In the genomic region with DNA sequence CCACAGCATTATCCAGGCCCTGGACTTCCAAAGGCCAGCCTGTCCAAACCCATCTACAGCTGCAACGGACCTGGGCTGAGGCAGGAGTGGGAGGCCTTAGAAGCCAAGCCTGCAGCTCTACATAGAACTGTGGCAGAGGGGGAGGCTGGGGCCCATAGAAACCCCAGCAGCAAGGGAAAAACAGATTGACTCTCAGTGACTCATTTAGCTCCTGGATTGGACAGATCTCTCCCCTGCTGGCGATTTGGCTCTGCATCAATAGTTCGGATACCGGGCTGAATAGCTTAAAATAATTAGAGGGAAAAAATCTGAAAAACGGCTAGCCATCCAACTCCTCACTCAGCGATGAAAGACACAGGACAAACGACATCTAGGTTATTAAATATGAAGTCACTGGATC, we compare ENCODE assay signal across 10 mouse cellular contexts.
A peak's percentile ranks its signal among the peaks of the same experiment; 100 is the strongest.
DNase-seq lines count a peak whose midpoint lies in the region; ATAC-seq and TF ChIP-seq lines count a peak whose summit lies in the region.
"Had no signal": no experiment of that assay in that cellular context is flagged by ENCODE, and none has a peak within 500 bp of the region (broad histone marks: within the 10 kb centered on the region; RNA-seq: fewer than 3 reads in every experiment).

No protein-coding gene starts in this region.

- H3K9ac ChIP-seq in hindbrain, embryonic 13.5 days, result no peak overlapping the region
- H3K9ac ChIP-seq in liver, embryonic 12.5 days, result no peak overlapping the region
- H3K9ac ChIP-seq: embryonic facial prominence, embryonic 12.5 days; liver, embryonic 13.5 days had no signal

- H3K4me2 ChIP-seq in hindbrain, embryonic 13.5 days, result no peak overlapping the region
- H3K4me2 ChIP-seq in liver, embryonic 12.5 days, result no peak overlapping the region
- H3K4me2 ChIP-seq: embryonic facial prominence, embryonic 12.5 days; liver, embryonic 13.5 days had no signal

- H3K27ac ChIP-seq in hindbrain, embryonic 13.5 days, result no peak overlapping the region; the same call in 1 of the 2 replicates
- no peak overlapping the region for H3K27ac ChIP-seq in hindbrain, embryonic 10.5 days
- H3K27ac ChIP-seq in left cerebral cortex, adult 2 months, result no peak overlapping the region
- no peak overlapping the region for H3K27ac ChIP-seq in liver, embryonic 12.5 days
- H3K27ac ChIP-seq: embryonic facial prominence, embryonic 12.5 days; liver, embryonic 13.5 days had no signal

- no peak overlapping the region for H3K4me3 ChIP-seq in hindbrain, embryonic 13.5 days
- no peak overlapping the region for H3K4me3 ChIP-seq in hindbrain, embryonic 10.5 days
- no peak overlapping the region for H3K4me3 ChIP-seq in left cerebral cortex, adult 2 months
- H3K4me3 ChIP-seq in liver, embryonic 12.5 days, result no peak overlapping the region
- H3K4me3 ChIP-seq: embryonic facial prominence, embryonic 12.5 days; liver, embryonic 13.5 days had no signal

- H3K4me1 ChIP-seq in hindbrain, embryonic 13.5 days (replicated peaks), result peaks cover 14% of the 10 kb centered on the region
- no peaks in the 10 kb centered on the region; the same call in 1 of the 2 replicates for H3K4me1 ChIP-seq in hindbrain, embryonic 10.5 days (replicated peaks)
- no peaks in the 10 kb centered on the region for H3K4me1 ChIP-seq in liver, embryonic 12.5 days
- H3K4me1 ChIP-seq: liver, embryonic 13.5 days had no signal

- WGBS in hindbrain, embryonic 13.5 days, result 54% methylated on average over 7 of the region's 7 CpGs
- 73% methylated on average over 7 of the region's 7 CpGs for WGBS in hindbrain, embryonic 10.5 days
- WGBS in liver, embryonic 12.5 days (ENCODE audit: insufficient replicate concordance), result 71% methylated on average over 7 of the region's 7 CpGs

- H3K36me3 ChIP-seq in hindbrain, embryonic 13.5 days, result no peaks in the 10 kb centered on the region
- no peaks in the 10 kb centered on the region for H3K36me3 ChIP-seq in hindbrain, embryonic 10.5 days
- H3K36me3 ChIP-seq in liver, embryonic 12.5 days, result no peaks in the 10 kb centered on the region
- H3K36me3 ChIP-seq: embryonic facial prominence, embryonic 12.5 days; liver, embryonic 13.5 days had no signal

- ATAC-seq in hindbrain, embryonic 13.5 days (ENCODE audit: low FRiP score), result peak; percentile 61; the same call in 1 of the 2 replicates
- ATAC-seq in frontal cortex, adult (ENCODE audit: low TSS enrichment), result peak; percentile 92
- ATAC-seq in liver, embryonic 12.5 days, result no peak
- ATAC-seq in megakaryocyte-erythroid progenitor cell, adult 5-6 weeks (replicated peaks; ENCODE audit: low FRiP score, low TSS enrichment, poor library complexity, severe bottlenecking), result no peak
- no peak for ATAC-seq in megakaryocyte, adult 5-6 weeks (ENCODE audit: poor library complexity, severe bottlenecking)

- H3K9me3 ChIP-seq in hindbrain, embryonic 13.5 days, result no peaks in the 10 kb centered on the region
- H3K9me3 ChIP-seq in hindbrain, embryonic 10.5 days, result no peaks in the 10 kb centered on the region
- no peaks in the 10 kb centered on the region for H3K9me3 ChIP-seq in liver, embryonic 12.5 days (replicated peaks)
- H3K9me3 ChIP-seq: embryonic facial prominence, embryonic 12.5 days; liver, embryonic 13.5 days had no signal

- DNase-seq in hindbrain, embryonic 10.5 days (ENCODE audit: low spot score), result no peak
- DNase-seq in left cerebral cortex, adult 2 months (ENCODE audit: extremely low spot score in 1 of 2, low spot score in 2 of 2), result peak; percentile 18 to 36
- peak; percentile 15 for DNase-seq in right cerebral cortex, postnatal 4 days
- DNase-seq: liver, embryonic 13.5 days had no signal

- no peaks in the 10 kb centered on the region for H3K27me3 ChIP-seq in hindbrain, embryonic 13.5 days
- no peaks in the 10 kb centered on the region for H3K27me3 ChIP-seq in hindbrain, embryonic 10.5 days (ENCODE audit: insufficient read depth, poor library complexity, severe bottlenecking)
- no peaks in the 10 kb centered on the region for H3K27me3 ChIP-seq in liver, embryonic 12.5 days (replicated peaks)
- H3K27me3 ChIP-seq: embryonic facial prominence, embryonic 12.5 days; liver, embryonic 13.5 days had no signal

- no peak; the same call in 1 of the 2 replicates for TF ChIP-seq CTCF in left cerebral cortex, adult 2 months (IDR thresholded peaks at IDR 0.05)

- intact Hi-C loops in left cerebral cortex, adult 2 months (cut with DNase I), result no loop called here

Comparison
In these comparisons a context has a peak if more than half of its experiments do, and no peak if none do; other contexts are left out.
1. ATAC-seq: peak in hindbrain, embryonic 13.5 days (single experiment) and frontal cortex, adult (single experiment); none in liver, embryonic 12.5 days (single experiment), megakaryocyte-erythroid progenitor cell, adult 5-6 weeks (single experiment) and megakaryocyte, adult 5-6 weeks (single experiment).